Mouse (Mus musculus) E14TG2a.4 (cell line): ENCODE results near the gene Crygs.
"Not testable (repeated sequence)": the region's sequence is repeated elsewhere in the genome, so short reads cannot be mapped to it uniquely, and the experiment has no call there.

Experiments
- H3K27me3 ChIP-seq: 2 replicates; pipeline ENCODE4 v1.6.1; 2014; ENCODE audit warnings: low read length, control low read depth; ENCODE audit not compliant: insufficient read depth
- H3K36me3 ChIP-seq: 2 replicates; pipeline ENCODE4 v1.6.1; 2014; ENCODE audit warnings: low read length, control low read depth; ENCODE audit not compliant: insufficient read depth
- H3K4me1 ChIP-seq: replicated peaks from 2 replicates; pipeline ENCODE4 v1.6.1; 2014; ENCODE audit warnings: low read depth, low read length, control low read depth
- H3K4me3 ChIP-seq: replicated peaks from 2 replicates; pipeline ENCODE4 v1.5.1; 2014; ENCODE audit warnings: mild to moderate bottlenecking, low read length
- H3K9me3 ChIP-seq: 2 replicates; pipeline ENCODE4 v1.6.1; 2014; ENCODE audit warnings: low read length, control low read depth
- CTCF ChIP-seq: conservative IDR thresholded peaks from 2 replicates; pipeline ENCODE4 v1.5.1; 2014; ENCODE audit warnings: low read length
- NANOG ChIP-seq: IDR thresholded peaks from 2 replicates; pipeline ENCODE4 v1.6.1; 2014; ENCODE audit warnings: borderline replicate concordance, low read length, mixed read lengths
- POU5F1 ChIP-seq: IDR thresholded peaks from 2 replicates; pipeline ENCODE4 v1.6.1; 2014; ENCODE audit warnings: low read length, borderline replicate concordance

Crygs gene

GRCm38 (mm10) chr16:22800026-22800848, 11.1 kb downstream of the Crygs start:
- H3K27me3 ChIP-seq: peaks cover 80% of the 10 kb centered on the region
- no peaks in the 10 kb centered on the region for H3K36me3 ChIP-seq
- TF ChIP-seq NANOG (peak; percentile 100), CTCF (no peak), POU5F1 (no peak)

GRCm38 (mm10) chr16:22798520-22798919, 12.9 kb downstream of the Crygs start:
- TF ChIP-seq NANOG: no peak
- TF ChIP-seq POU5F1: no peak
- TF ChIP-seq CTCF: no peak
- Histone ChIP-seq H3K9me3 (no peaks in the 10 kb centered on the region), H3K27me3 (peaks cover 78% of the 10 kb centered on the region), H3K4me1 (peaks cover 32% of the 10 kb centered on the region), H3K36me3 (no peaks in the 10 kb centered on the region), H3K4me3 (no peak overlapping the region)

More at GRCm38 (mm10) chr16:22800026-22800848, 11.1 kb downstream of the Crygs start:
- H3K9me3 ChIP-seq: no peaks in the 10 kb centered on the region
- peak overlapping the region; percentile 24; the same call in 1 of the 2 replicates for H3K4me3 ChIP-seq
- peaks cover 32% of the 10 kb centered on the region for H3K4me1 ChIP-seq

DNA sequence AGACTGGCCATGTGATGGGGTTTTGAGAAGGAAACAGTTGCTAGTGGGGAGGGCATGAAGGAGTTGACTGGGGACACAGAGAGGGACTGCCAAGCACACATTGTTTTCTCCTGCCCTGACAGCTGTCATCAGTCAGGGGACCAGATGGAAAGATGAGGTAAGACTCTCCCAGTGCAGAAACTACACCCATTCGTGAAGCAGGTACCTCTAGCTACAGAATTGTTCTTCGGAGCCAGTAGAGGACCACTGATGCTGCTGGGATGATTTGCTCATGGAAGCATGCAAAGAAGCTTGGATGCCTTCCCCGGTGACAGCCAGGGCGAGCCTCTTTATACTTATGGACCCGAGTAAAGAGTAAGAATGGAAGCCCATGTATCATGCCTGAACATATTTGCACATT, 13.9 kb downstream of the Crygs start:
- Histone ChIP-seq H3K4me1 (peaks cover 32% of the 10 kb centered on the region), H3K27me3 (peaks cover 78% of the 10 kb centered on the region), H3K9me3 (no peaks in the 10 kb centered on the region), H3K4me3 (no peak overlapping the region), H3K36me3 (no peaks in the 10 kb centered on the region)
- TF ChIP-seq POU5F1: no peak

GRCm38 (mm10) chr16:22795497-22795896, 15.9 kb downstream of the Crygs start:
- H3K4me1 ChIP-seq: peaks cover 24% of the 10 kb centered on the region

GRCm38 (mm10) chr16:22791235-22791634, 20.1 kb downstream of the Crygs start:
- H3K9me3 ChIP-seq: peaks cover 8% of the 10 kb centered on the region
- no peaks in the 10 kb centered on the region for H3K36me3 ChIP-seq
- TF ChIP-seq POU5F1 (no peak), CTCF (no peak), NANOG (no peak)
- H3K4me1 ChIP-seq: peaks cover 8% of the 10 kb centered on the region
- H3K27me3 ChIP-seq: peaks cover 70% of the 10 kb centered on the region
- H3K4me3 ChIP-seq: no peak overlapping the region

More at GRCm38 (mm10) chr16:22795497-22795896, 15.9 kb downstream of the Crygs start:
- Histone ChIP-seq H3K9me3 (no peaks in the 10 kb centered on the region), H3K27me3 (peaks cover 88% of the 10 kb centered on the region), H3K36me3 (no peaks in the 10 kb centered on the region), H3K4me3 (no peak overlapping the region)
- no peak for TF ChIP-seq NANOG
- TF ChIP-seq CTCF: 0 out of 2 replicates have a peak, but pooled peaks have one; percentile 11
- no peak for TF ChIP-seq POU5F1

DNA sequence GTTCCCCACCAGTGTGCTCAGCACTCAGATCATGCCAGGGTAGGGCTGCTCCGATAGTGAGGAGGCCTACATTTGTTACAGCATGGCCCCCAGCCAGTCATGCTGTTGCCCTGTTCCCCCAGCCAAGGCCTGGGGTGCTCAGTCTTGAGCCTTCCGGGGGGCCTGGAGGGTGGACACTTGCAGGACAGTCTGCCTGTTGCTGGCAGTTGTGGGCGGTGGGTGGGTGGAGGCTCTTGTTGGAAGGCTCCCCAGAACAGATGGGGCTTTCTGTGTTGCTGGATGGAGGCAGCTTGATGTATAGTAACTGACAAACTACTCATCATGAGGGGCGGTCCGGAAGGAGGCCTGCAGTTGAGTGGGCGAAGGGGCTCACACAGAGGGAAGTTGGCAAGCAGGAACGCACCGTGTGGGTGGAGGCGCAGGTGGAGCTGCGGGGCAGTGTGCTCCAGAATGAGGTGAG, 21.4 kb downstream of the Crygs start:
- Histone ChIP-seq H3K36me3 (no peaks in the 10 kb centered on the region), H3K27me3 (peaks cover 69% of the 10 kb centered on the region), H3K4me3 (no peak overlapping the region), H3K9me3 (peaks cover 8% of the 10 kb centered on the region), H3K4me1 (peaks cover 8% of the 10 kb centered on the region)
- TF ChIP-seq NANOG (no peak), POU5F1 (no peak), CTCF (no peak)

DNA sequence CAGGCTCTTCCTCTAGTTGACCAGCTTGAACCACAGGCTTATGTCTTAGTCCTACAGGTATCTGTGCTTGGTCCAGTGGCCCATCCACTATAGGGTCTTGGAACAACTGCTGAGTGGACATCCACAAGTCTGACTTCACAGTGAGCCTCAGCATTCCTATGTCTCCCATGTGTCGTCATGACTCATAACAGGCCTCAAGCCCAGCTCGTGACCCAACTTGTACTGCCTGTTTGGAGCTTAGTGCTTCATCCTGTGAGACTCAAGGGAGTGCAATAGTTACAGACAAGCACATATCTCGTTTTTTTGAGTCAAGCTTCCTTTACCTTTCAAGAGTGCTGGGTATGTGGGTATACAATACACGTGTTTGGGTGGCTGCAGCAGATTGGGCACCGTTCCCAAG, 28.7 kb downstream of the Crygs start:
- no peak overlapping the region for H3K4me3 ChIP-seq
- no peak for TF ChIP-seq NANOG
- no peak for TF ChIP-seq POU5F1
- no peak for TF ChIP-seq CTCF
- 0 out of 2 replicates have a peak, but pooled peaks cover 12% of the 10 kb centered on the region for H3K4me1 ChIP-seq
- peaks cover 62% of the 10 kb centered on the region for H3K27me3 ChIP-seq
- H3K36me3 ChIP-seq: no peaks in the 10 kb centered on the region
- peaks cover 40% of the 10 kb centered on the region for H3K9me3 ChIP-seq

- TF ChIP-seq NANOG: no peak
- TF ChIP-seq POU5F1: no peak
- no peak for TF ChIP-seq CTCF
- peaks cover 42% of the 10 kb centered on the region for H3K9me3 ChIP-seq
- H3K36me3 ChIP-seq: no peaks in the 10 kb centered on the region
- H3K27me3 ChIP-seq: peaks cover 68% of the 10 kb centered on the region
- no peak overlapping the region for H3K4me3 ChIP-seq
- peaks cover 23% of the 10 kb centered on the region for H3K4me1 ChIP-seq
These were observed 32.0 kb downstream of the Crygs start for GRCm38 (mm10) chr16:22779228-22779835.

DNA sequence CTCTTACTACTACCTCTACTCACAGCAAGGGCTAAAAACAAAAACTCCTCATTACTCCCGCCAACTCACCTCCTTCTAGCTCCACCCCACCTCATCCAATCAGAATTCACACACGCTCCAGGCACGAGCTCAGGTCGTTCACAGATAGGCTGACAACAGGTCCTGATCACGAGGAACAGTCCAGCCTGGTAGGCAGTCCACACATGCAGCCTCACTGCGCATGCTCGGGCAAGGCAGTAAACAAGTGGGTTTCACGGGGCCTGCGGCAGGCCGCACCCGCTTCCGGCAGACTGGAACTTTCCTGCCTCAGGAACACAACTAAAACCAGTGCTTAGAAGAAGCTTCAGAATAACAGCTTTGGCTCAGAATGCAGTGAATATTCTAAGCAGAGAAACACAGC, 33.1 kb downstream of the Crygs start:
- H3K4me1 ChIP-seq: peaks cover 23% of the 10 kb centered on the region
- not testable (repeated sequence) for H3K4me3 ChIP-seq, H3K36me3 ChIP-seq
- H3K9me3 ChIP-seq: peaks cover 32% of the 10 kb centered on the region
- H3K27me3 ChIP-seq: peaks cover 68% of the 10 kb centered on the region
